Mouse (Mus musculus): ENCODE results near the gene Lzic.

- no peak for TF ChIP-seq GATA1 (IDR thresholded peaks at IDR 0.05; ENCODE audit: borderline replicate concordance, low read length)
- TF ChIP-seq FLI1 (IDR thresholded peaks at IDR 0.05; ENCODE audit: low read length): no peak
Observed at GRCm38 (mm10) chr4:149485825-149486206, 787 bp downstream of the Lzic start.

Measured in megakaryocyte, embryonic 14.5 days (primary cell).